Mouse (Mus musculus): ENCODE results near the gene Garnl3.

GRCm38 (mm10) chr2:33072333-33072732 is 59.1 kb downstream of the Garnl3 start:
- TF ChIP-seq CTCF (IDR thresholded peaks at IDR 0.05; ENCODE audit: control insufficient read depth, insufficient read depth, insufficient replicate concordance, low read depth, low read length): no peak
- TF ChIP-seq POLR2A (IDR thresholded peaks at IDR 0.05; ENCODE audit: control insufficient read depth, low read depth, low read length): no peak
